Mouse (Mus musculus) MEL (cell line): ENCODE measurements at regions not wholly inside any gene's neighbourhood (a gene's known extent, or its start where the extent isn't known, plus 50 kb on each side); places are given as distances from the start of the nearest gene placed in this dataset.

ENCODE experiments used
- CTCF ChIP-seq, 3 experiments: IDR thresholded peaks in 2 of 3; conservative IDR thresholded peaks in 1 of 3; 2 replicates each; pipeline ENCODE4 v1.5.1; 2011 to 2012; ENCODE audit warnings: low read length in 3 of 3, low read depth in 2 of 3, mild to moderate bottlenecking in 2 of 3, improper control_type of control experiment in 1 of 3, inconsistent platforms in 1 of 3, mixed read lengths in 1 of 3, moderate library complexity in 1 of 3; ENCODE audit not compliant: control insufficient read depth in 1 of 3, insufficient read depth in 1 of 3, poor library complexity in 1 of 3, severe bottlenecking in 1 of 3
- ZC3H11A ChIP-seq: IDR thresholded peaks from 2 replicates; pipeline ENCODE4 v1.6.1; 2012; ENCODE audit warnings: low read depth, mild to moderate bottlenecking, inconsistent platforms, low read length, improper control_type of control experiment
- ZNF384 ChIP-seq: IDR thresholded peaks from 2 replicates; pipeline ENCODE4 v1.6.1; 2012; ENCODE audit warnings: low read depth, mild to moderate bottlenecking, inconsistent platforms, low read length, improper control_type of control experiment

DNA sequence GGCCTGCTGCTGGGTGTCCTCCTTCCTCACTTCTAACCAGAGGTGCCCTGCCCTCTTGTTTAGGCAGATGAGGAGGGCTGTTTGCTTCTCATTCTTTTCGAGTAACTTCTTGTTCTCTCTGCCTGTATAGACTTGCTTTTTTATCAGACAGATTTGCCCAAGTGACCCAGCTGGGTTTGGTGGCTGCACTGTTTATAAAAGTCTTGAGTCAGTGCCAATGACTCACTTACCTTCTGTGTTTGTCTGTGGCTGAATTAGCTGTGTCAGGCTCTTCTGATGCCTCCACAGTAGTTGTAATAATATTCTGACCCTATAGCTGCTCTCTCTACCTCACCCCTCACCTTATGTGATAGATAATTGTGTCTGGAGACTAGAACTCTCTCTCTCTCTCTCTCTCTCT is 62.2 kb upstream of the Kcna4 start:
- TF ChIP-seq CTCF (IDR thresholded peaks at IDR 0.05 in 2 of 3, conservative IDR thresholded peaks at IDR 0.05 in 1 of 3; ENCODE audit: control insufficient read depth in 1 of 3, insufficient read depth in 1 of 3, low read depth in 2 of 3, low read length in 3 of 3, poor library complexity in 1 of 3, severe bottlenecking in 1 of 3) (no peak), ZNF384 (no peak), ZC3H11A (no peak)
